Mouse (Mus musculus): ENCODE measurements around the gene Hirip3.

The Hirip3 gene

GRCm38 (mm10) chr7:126861429-126862130 lies at the start of gene Hirip3:
Gene Hirip3, plus strand, starts transcription at chr7:126861972.
- CTCF ChIA-PET, result interaction anchor here (0.6 to 1.6 kb wide), 4 partner anchors 23 to 193 kb away, joined by 4 to 7 read pairs (median 4); partner anchors contain the start of gene Taok2

GRCm38 (mm10) chr7:126815726-126816222 lies 46.0 kb upstream of the Hirip3 start:
- CTCF ChIA-PET, result no interaction called here

- CTCF ChIA-PET, result no interaction called here
Measured at GRCm38 (mm10) chr7:126816494-126816893, 45.3 kb upstream of the Hirip3 start.

GRCm38 (mm10) chr7:126817595-126817994 lies 44.2 kb upstream of the Hirip3 start:
- CTCF ChIA-PET, result no interaction called here

- CTCF ChIA-PET, result no interaction called here
Measured at GRCm38 (mm10) chr7:126818818-126819217, 43.0 kb upstream of the Hirip3 start.

GRCm38 (mm10) chr7:126821835-126822511 lies 39.8 kb upstream of the Hirip3 start:
- CTCF ChIA-PET, result no interaction called here

- CTCF ChIA-PET, result interaction anchor here (0.7 kb wide), 1 partner anchor 42 kb away, joined by 3 read pairs; no protein-coding TSS in a partner anchor
Measured at GRCm38 (mm10) chr7:126822741-126823140, 39.0 kb upstream of the Hirip3 start.

GRCm38 (mm10) chr7:126823202-126823711 lies 38.5 kb upstream of the Hirip3 start:
- CTCF ChIA-PET, result interaction anchor here (0.6 to 0.7 kb wide), 3 partner anchors 43 to 180 kb away, joined by 3 to 4 read pairs (median 3); no protein-coding TSS in a partner anchor

GRCm38 (mm10) chr7:126823940-126824339 lies 37.8 kb upstream of the Hirip3 start:
- CTCF ChIA-PET, result interaction anchor here (0.6 kb wide), 1 partner anchor 38 kb away, joined by 4 read pairs; the partner anchor contains the start of gene Ino80e

GRCm38 (mm10) chr7:126825403-126825802 lies 36.4 kb upstream of the Hirip3 start:
- CTCF ChIA-PET, result interaction anchor here (0.5 kb wide), 1 partner anchor 134 kb away, joined by 5 read pairs; no protein-coding TSS in a partner anchor

- CTCF ChIA-PET, result interaction anchor here (0.5 kb wide), 1 partner anchor 133 kb away, joined by 5 read pairs; no protein-coding TSS in a partner anchor
Measured at GRCm38 (mm10) chr7:126825952-126826351, 35.8 kb upstream of the Hirip3 start.

GRCm38 (mm10) chr7:126831539-126831938 lies 30.2 kb upstream of the Hirip3 start, which contains the start of gene 4930451I11Rik:
Gene 4930451I11Rik, minus strand, starts transcription at chr7:126831639.
- CTCF ChIA-PET, result no interaction called here

- CTCF ChIA-PET, result interaction anchor here (0.6 kb wide), 1 partner anchor 159 kb away, joined by 6 read pairs; no protein-coding TSS in a partner anchor
Measured at GRCm38 (mm10) chr7:126832036-126832598, 29.7 kb upstream of the Hirip3 start.

- CTCF ChIA-PET, result interaction anchor here (0.6 to 0.8 kb wide), 4 partner anchors 28 to 489 kb away, joined by 3 to 4 read pairs (median 3); partner anchors contain the start of gene Hirip3
Measured at GRCm38 (mm10) chr7:126833294-126833693, 28.5 kb upstream of the Hirip3 start.

- CTCF ChIA-PET, result no interaction called here
Measured at GRCm38 (mm10) chr7:126843276-126843675, 18.5 kb upstream of the Hirip3 start.

GRCm38 (mm10) chr7:126845516-126845915 lies 16.3 kb upstream of the Hirip3 start:
- CTCF ChIA-PET, result no interaction called here

GRCm38 (mm10) chr7:126847116-126847420 lies 14.7 kb upstream of the Hirip3 start, which contains the start of gene Doc2a:
Gene Doc2a, plus strand, starts transcription at chr7:126847416.
- CTCF ChIA-PET, result no interaction called here

GRCm38 (mm10) chr7:126847421-126848398 lies 14.1 kb upstream of the Hirip3 start:
- CTCF ChIA-PET, result no interaction called here

GRCm38 (mm10) chr7:126848794-126849193 lies 13.0 kb upstream of the Hirip3 start:
- CTCF ChIA-PET, result no interaction called here

GRCm38 (mm10) chr7:126850161-126850560 lies 11.6 kb upstream of the Hirip3 start:
- CTCF ChIA-PET, result no interaction called here

- CTCF ChIA-PET, result no interaction called here
Measured at GRCm38 (mm10) chr7:126851192-126851591, 10.6 kb upstream of the Hirip3 start.

All from spleen, embryonic (tissue).